Mouse (Mus musculus): ENCODE measurements around the gene Pglyrp3.
"Not testable (repeated sequence)": the region's sequence is repeated elsewhere in the genome, so short reads cannot be mapped to it uniquely, and the experiment has no call there.

Gene Pglyrp3

DNA sequence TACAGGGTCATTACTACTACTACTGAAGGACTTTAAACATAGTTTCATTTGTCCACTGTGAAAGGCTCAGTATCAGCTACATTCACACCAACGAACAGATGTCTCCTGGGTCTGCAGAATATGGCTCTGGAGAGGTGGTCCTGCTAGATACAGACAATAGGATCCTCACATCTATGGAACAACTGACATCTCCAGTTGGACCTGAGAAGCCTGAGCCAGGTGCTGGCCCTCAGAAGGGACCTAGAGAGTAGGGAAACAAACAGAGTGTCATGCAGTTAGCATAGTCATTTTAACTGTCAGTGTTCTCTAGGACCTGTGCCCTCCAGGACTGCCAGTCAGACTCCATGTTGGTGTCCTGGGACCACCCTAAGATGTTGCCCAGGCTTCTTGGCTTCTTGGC is at the start of gene Pglyrp3:
TSS of gene Pglyrp3 (plus strand) at position 301 of the 400 bp plus-strand sequence.
- no peak for DNase-seq (ENCODE audit: low spot score in 2 of 2)

DNA sequence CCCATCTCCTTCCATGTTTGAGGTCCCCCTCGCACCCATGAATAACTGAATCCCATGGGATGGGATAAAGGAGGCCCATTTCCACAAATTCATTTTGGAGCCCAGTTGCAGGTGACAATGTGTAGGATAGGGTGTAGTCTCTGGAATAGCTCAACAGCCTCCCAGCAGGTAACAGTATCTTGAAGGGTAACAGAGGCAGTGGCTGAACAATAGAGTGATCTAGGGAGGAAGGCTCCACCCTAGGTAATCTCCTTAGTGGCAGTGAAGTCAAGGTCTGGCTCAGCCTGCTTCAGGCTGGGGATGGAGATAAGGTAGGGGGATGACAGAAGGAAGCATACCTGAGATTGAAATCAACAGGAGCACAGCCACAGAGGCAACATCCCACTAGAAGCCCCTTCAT is 3.4 kb upstream of the Pglyrp3 start:
- DNase-seq (ENCODE audit: low spot score in 2 of 2) = no peak

DNA sequence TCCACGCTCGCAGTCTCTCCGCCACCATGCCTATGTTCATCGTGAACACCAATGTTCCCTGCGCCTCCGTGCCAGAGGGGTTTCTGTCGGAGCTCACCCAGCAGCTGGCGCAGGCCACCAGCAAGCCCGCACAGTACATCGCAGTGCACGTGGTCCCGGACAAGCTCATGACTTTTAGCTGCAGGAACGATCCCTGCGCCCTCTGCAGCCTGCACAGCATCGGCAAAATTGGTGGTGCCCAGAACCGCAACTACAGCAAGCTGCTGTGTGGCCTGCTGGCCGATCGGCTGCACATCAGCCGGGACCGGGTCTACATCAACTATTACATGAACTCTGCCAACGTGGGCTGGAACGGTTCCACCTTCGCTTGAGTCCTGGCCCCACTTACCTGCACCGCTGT is 10.2 kb downstream of the Pglyrp3 start:
- DNase-seq (ENCODE audit: low spot score in 2 of 2) = not testable (repeated sequence)

DNA sequence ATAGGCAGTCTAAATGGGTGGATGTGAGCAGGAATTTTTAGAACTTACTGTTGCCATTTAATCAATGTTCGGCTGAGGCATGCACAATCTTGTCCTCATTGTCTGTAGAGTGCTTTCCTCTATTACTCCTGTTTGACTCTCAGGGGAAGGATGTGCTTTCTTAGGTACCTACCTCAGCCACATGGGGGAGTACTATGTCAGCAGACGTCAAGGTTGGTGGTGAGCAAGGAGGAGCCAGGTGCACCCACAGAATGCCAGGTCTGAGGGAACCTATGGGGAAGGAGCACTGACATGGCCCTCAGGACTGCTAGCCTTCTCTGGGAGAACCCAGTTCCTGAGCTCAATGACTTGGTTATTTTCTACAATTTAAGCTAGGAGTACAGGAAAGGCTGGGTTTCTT is 18.8 kb downstream of the Pglyrp3 start:
- no peak for DNase-seq (ENCODE audit: low spot score in 2 of 2)

DNA sequence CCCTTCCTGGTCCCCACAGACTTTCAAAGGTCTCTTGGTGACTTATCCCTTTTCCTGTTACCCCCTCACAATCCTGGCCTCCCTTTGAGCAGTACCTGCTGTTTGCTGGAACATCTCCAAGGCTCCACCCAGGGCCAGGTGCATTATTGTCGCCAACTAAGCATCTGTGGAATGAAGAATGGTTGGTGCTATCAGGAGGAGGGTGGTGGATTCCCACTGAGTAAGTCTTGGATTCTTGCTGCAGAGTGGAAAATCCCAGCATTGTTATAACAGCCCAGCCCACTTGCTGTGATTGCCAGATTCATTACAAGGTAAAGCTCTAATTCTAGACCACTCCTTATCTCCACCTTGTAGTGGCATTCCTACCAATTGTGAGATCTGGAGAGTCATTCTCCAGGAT is 19.5 kb downstream of the Pglyrp3 start:
- DNase-seq (ENCODE audit: low spot score in 2 of 2) = no peak

DNA sequence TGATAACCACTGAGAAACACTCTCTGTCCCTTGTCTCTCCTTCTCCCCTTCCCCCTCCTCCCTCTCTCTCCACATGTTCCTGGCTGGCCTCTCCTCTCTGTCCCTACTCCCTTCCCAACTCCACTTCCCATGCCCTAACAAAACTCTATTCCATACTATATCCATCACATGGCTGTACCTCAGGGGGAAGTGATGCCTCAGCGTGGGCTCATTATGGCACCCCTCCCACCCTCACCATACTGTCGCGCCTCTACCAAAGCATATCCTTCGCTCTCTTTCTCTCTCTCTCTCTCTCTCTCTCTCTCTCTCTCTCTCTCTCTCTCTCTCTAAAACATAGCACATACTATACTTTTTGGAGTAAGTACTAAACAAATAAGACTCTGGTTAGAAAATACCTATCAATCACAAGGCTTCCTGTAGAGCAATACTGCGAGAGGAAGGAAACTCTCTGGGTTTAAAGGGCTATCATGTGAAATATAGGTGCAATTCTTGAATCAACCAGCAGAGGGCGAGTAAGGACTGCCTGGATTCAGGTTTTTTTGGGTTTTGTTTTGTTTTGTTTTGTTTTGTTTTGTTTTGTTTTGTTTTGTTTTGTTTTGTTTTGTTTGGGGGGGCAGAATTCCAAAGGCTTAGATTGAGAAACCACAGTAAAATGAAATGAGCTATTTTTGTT is 36.1 kb downstream of the Pglyrp3 start:
- DNase-seq (ENCODE audit: low spot score in 2 of 2) = no peak

DNA sequence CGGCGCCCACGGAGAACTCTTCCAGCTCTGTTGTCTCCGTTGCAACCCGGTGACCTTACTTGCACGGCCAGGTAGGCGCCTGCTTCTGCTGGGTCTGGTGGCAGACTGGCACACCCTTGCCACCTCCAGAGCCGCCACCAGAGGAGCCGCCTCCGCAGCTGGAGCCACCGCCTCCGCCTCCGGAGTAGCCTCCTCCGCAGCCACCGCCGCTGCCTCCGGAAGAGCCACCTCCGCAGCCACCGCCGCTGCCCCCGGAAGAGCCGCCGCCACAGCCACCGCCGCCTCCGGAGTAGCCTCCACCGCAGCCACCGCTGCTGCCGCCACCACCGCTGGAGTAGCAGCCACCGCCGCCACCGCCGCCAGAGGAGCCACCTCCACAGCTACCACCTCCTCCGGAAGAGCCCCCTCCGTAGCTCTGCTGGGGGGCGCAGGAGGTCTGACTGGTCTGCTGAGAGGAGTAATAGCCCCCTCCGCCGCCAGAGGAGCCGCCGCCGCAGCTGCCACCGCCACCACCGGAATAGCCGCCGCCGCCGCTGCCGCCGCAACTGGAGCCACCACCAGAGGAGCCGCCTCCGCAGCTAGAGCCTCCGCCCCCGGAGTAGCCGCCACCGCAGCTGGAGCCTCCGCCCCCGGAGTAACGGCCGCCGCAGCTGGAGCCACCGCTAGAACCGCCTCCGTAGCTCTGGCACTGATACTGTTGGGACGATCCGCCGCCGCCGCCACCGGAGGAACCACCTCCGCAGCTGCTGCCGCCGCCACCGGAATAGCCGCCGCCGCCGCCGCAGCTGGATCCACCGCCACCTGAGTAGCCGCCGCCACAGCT is 66.3 kb downstream of the Pglyrp3 start:
- DNase-seq (ENCODE audit: low spot score in 2 of 2) = peak; percentile 41 to 59

All from urinary bladder, postnatal 36 days (tissue).